Mouse (Mus musculus): Measurements from ENCODE around the gene Zfp384.

- TF ChIP-seq CTCF (IDR thresholded peaks at IDR 0.05; ENCODE audit: control insufficient read depth, insufficient read depth, insufficient replicate concordance, low read depth, low read length) (no peak), POLR2A (IDR thresholded peaks at IDR 0.05; ENCODE audit: control insufficient read depth, low read depth, low read length) (no peak)
These were observed 16.7 kb upstream of the Zfp384 start for GRCm38 (mm10) chr6:124992241-124992640.
